Mouse (Mus musculus) hindbrain, embryonic 14.5 days (tissue): Measurements from ENCODE around the gene Foxi2. TPM values are rescaled to one million over a fixed set of nuclear protein-coding genes. Genes with fewer than 3 reads are reported as not detected.

Source experiments
- ATAC-seq: fragments of 200-750 bp; cut with Nextera tagmentation; 2 replicates; pipeline ENCODE4 v1.8.0; 2017; ENCODE audit warnings: moderate number of reproducible peaks, mild to moderate bottlenecking, moderate TSS enrichment, moderate library complexity; ENCODE audit not compliant: low FRiP score
- DNase-seq: peaks from one replicate; pipeline ENCODE4 v3.0.0-alpha.2; 2015; ENCODE audit warnings: low spot score
- H3K27ac ChIP-seq: fragments of 300-500 bp; sonication (generic); 2 replicates; pipeline ENCODE4 v1.5.1; 2014; ENCODE audit warnings: mild to moderate bottlenecking, moderate library complexity
- H3K27me3 ChIP-seq: fragments of 300-500 bp; sonication (generic); 2 replicates; pipeline ENCODE4 v1.6.1; 2014; ENCODE audit warnings: mild to moderate bottlenecking, low read length, mixed read lengths; ENCODE audit not compliant: control insufficient read depth, insufficient read depth
- H3K36me3 ChIP-seq: fragments of 300-500 bp; sonication (generic); replicated peaks from 2 replicates; pipeline ENCODE4 v1.6.1; 2014; ENCODE audit not compliant: control insufficient read depth, insufficient read depth
- H3K4me1 ChIP-seq: fragments of 300-500 bp; sonication (generic); replicated peaks from 2 replicates; pipeline ENCODE4 v1.6.1; 2014; ENCODE audit warnings: antibody characterized with exemption, low read length, mixed read lengths; ENCODE audit not compliant: control insufficient read depth, insufficient read depth
- H3K4me2 ChIP-seq: fragments of 300-500 bp; sonication (generic); replicated peaks from 2 replicates; pipeline ENCODE4 v1.6.1; 2014; ENCODE audit warnings: mild to moderate bottlenecking, moderate library complexity
- H3K4me3 ChIP-seq: fragments of 300-500 bp; sonication (generic); replicated peaks from 2 replicates; pipeline ENCODE4 v1.5.1; 2014; ENCODE audit warnings: mild to moderate bottlenecking, low read length
- H3K9ac ChIP-seq: fragments of 300-500 bp; sonication (generic); 2 replicates; pipeline ENCODE4 v1.6.1; 2014
- H3K9me3 ChIP-seq: fragments of 300-500 bp; sonication (generic); 2 replicates; pipeline ENCODE4 v1.6.1; 2016; ENCODE audit warnings: low read length; ENCODE audit not compliant: control insufficient read depth
- WGBS: fragments of 180-500 bp; shearing (Covaris S2); extraction: QIAGEN DNeasy Blood & Tissue Kit; methylation state at CpG from one replicate; pipeline ENCODE4 v1.1.7; 2014; 5-methylcytosine and 5-hydroxymethylcytosine counted together
- polyA plus RNA-seq: library from polyadenylated mRNA; unstranded; fragments of >200 nt; fragmentation: Nextera tagmentation; extraction: Ambion mirVana; gene quantifications from 2 replicates; pipeline ENCODE4 v1.2.1, GENCODE M21; 2014

Gene Foxi2
- polyA plus RNA-seq, 1 experiment from 2014 or later = not detected

GRCm38 (mm10) chr7:135397096-135397495, 13.0 kb upstream of the Foxi2 start:
- Histone ChIP-seq H3K36me3 (no peaks in the 10 kb centered on the region), H3K4me2 (no peak overlapping the region), H3K9me3 (no peaks in the 10 kb centered on the region), H3K9ac (no peak overlapping the region), H3K27ac (no peak overlapping the region), H3K4me3 (no peak overlapping the region), H3K27me3 (peaks cover 6% of the 10 kb centered on the region; the same call in 1 of the 2 replicates), H3K4me1 (no peaks in the 10 kb centered on the region)
- ATAC-seq (no peak), DNase-seq (no peak)
- 75% methylated on average over 6 of the region's 6 CpGs for WGBS

- no peak overlapping the region for H3K4me2 ChIP-seq
- H3K27me3 ChIP-seq = peaks cover 9% of the 10 kb centered on the region; the same call in 1 of the 2 replicates
- H3K4me3 ChIP-seq = no peak overlapping the region
- no peak overlapping the region for H3K9ac ChIP-seq
- H3K27ac ChIP-seq = no peak overlapping the region
- WGBS = 54% methylated on average over 5 of the region's 5 CpGs
- no peaks in the 10 kb centered on the region for H3K9me3 ChIP-seq
- H3K4me1 ChIP-seq = no peaks in the 10 kb centered on the region
- ATAC-seq (no peak), DNase-seq (no peak)
- no peaks in the 10 kb centered on the region for H3K36me3 ChIP-seq
These were observed 12.2 kb upstream of the Foxi2 start for GRCm38 (mm10) chr7:135397874-135398273.

- WGBS = 6% methylated on average over 5 of the region's 5 CpGs
- peak; percentile 86 for DNase-seq
These were observed 6.7 kb upstream of the Foxi2 start for GRCm38 (mm10) chr7:135403416-135403815.

GRCm38 (mm10) chr7:135406761-135407160, 3.3 kb upstream of the Foxi2 start:
- Histone ChIP-seq H3K36me3 (no peaks in the 10 kb centered on the region), H3K9me3 (no peaks in the 10 kb centered on the region), H3K4me3 (no peak overlapping the region), H3K4me2 (no peak overlapping the region), H3K4me1 (no peaks in the 10 kb centered on the region), H3K27ac (no peak overlapping the region), H3K27me3 (peaks cover 32% of the 10 kb centered on the region), H3K9ac (no peak overlapping the region)
- WGBS = 71% methylated on average over 3 of the region's 3 CpGs
- DNase-seq (no peak), ATAC-seq (no peak)

More at GRCm38 (mm10) chr7:135403416-135403815, 6.7 kb upstream of the Foxi2 start:
- H3K4me3 ChIP-seq = no peak overlapping the region
- no peak overlapping the region for H3K4me2 ChIP-seq
- H3K27ac ChIP-seq = no peak overlapping the region
- H3K36me3 ChIP-seq = no peaks in the 10 kb centered on the region
- H3K9ac ChIP-seq = no peak overlapping the region
- ATAC-seq = no peak
- no peaks in the 10 kb centered on the region for H3K4me1 ChIP-seq
- H3K27me3 ChIP-seq = peaks cover 9% of the 10 kb centered on the region; the same call in 1 of the 2 replicates
- no peaks in the 10 kb centered on the region for H3K9me3 ChIP-seq

- Histone ChIP-seq H3K27ac (no peak overlapping the region), H3K4me1 (no peaks in the 10 kb centered on the region), H3K9me3 (no peaks in the 10 kb centered on the region), H3K4me2 (no peak overlapping the region), H3K4me3 (no peak overlapping the region), H3K9ac (no peak overlapping the region), H3K36me3 (no peaks in the 10 kb centered on the region), H3K27me3 (peaks cover 39% of the 10 kb centered on the region)
- DNase-seq (no peak), ATAC-seq (no peak)
- 77% methylated on average over 3 of the region's 3 CpGs for WGBS
These were observed 1.6 kb upstream of the Foxi2 start for GRCm38 (mm10) chr7:135408501-135408900.

- DNase-seq = no peak
- H3K9ac ChIP-seq = no peak overlapping the region
- 71% methylated on average over 6 of the region's 6 CpGs for WGBS
These were observed 2.2 kb downstream of the Foxi2 start for GRCm38 (mm10) chr7:135412357-135412756.

GRCm38 (mm10) chr7:135428840-135429239, 18.7 kb downstream of the Foxi2 start:
- H3K27me3 ChIP-seq = no peaks in the 10 kb centered on the region
- no peak for ATAC-seq
- H3K36me3 ChIP-seq = no peaks in the 10 kb centered on the region
- H3K9me3 ChIP-seq = no peaks in the 10 kb centered on the region
- H3K27ac ChIP-seq = no peak overlapping the region
- DNase-seq = no peak
- no peak overlapping the region for H3K4me2 ChIP-seq
- H3K9ac ChIP-seq = no peak overlapping the region
- H3K4me3 ChIP-seq = no peak overlapping the region
- 93% methylated on average over 6 of the region's 6 CpGs for WGBS
- no peaks in the 10 kb centered on the region for H3K4me1 ChIP-seq

More at GRCm38 (mm10) chr7:135412357-135412756, 2.2 kb downstream of the Foxi2 start:
- Histone ChIP-seq H3K27me3 (peaks cover 39% of the 10 kb centered on the region), H3K9me3 (no peaks in the 10 kb centered on the region), H3K27ac (no peak overlapping the region), H3K4me3 (no peak overlapping the region), H3K4me2 (no peak overlapping the region), H3K4me1 (no peaks in the 10 kb centered on the region), H3K36me3 (no peaks in the 10 kb centered on the region)
- ATAC-seq = no peak

GRCm38 (mm10) chr7:135430903-135431302, 20.8 kb downstream of the Foxi2 start:
- H3K4me3 ChIP-seq = no peak overlapping the region
- 71% methylated on average over 2 of the region's 2 CpGs for WGBS
- H3K4me1 ChIP-seq = no peaks in the 10 kb centered on the region
- H3K9ac ChIP-seq = no peak overlapping the region
- no peak overlapping the region for H3K4me2 ChIP-seq
- H3K27me3 ChIP-seq = no peaks in the 10 kb centered on the region
- H3K27ac ChIP-seq = no peak overlapping the region
- ATAC-seq (no peak), DNase-seq (no peak)
- no peaks in the 10 kb centered on the region for H3K36me3 ChIP-seq
- H3K9me3 ChIP-seq = no peaks in the 10 kb centered on the region

GRCm38 (mm10) chr7:135443903-135444302, 33.8 kb downstream of the Foxi2 start:
- Histone ChIP-seq H3K4me2 (no peak overlapping the region), H3K27me3 (no peaks in the 10 kb centered on the region), H3K4me1 (no peaks in the 10 kb centered on the region), H3K27ac (no peak overlapping the region), H3K9me3 (no peaks in the 10 kb centered on the region), H3K9ac (no peak overlapping the region), H3K4me3 (no peak overlapping the region), H3K36me3 (no peaks in the 10 kb centered on the region)
- ATAC-seq = no peak
- WGBS = 83% methylated on average over 4 of the region's 4 CpGs
- DNase-seq = no peak

- Histone ChIP-seq H3K27ac (no peak overlapping the region), H3K4me3 (no peak overlapping the region), H3K9ac (no peak overlapping the region), H3K4me1 (0 out of 2 replicates have a peak, but pooled peaks cover 5% of the 10 kb centered on the region), H3K36me3 (no peaks in the 10 kb centered on the region), H3K4me2 (no peak overlapping the region), H3K27me3 (no peaks in the 10 kb centered on the region), H3K9me3 (no peaks in the 10 kb centered on the region)
- ATAC-seq (no peak), DNase-seq (no peak)
- WGBS = 91% methylated on average over 3 of the region's 3 CpGs
These were observed 41.2 kb downstream of the Foxi2 start for GRCm38 (mm10) chr7:135451340-135451739.
